Mouse (Mus musculus) stomach, embryonic 14.5 days (tissue): ENCODE results near the gene Amer1. TPM values are rescaled to one million over a fixed set of nuclear protein-coding genes. Genes with fewer than 3 reads are reported as not detected.

Source experiments
- ATAC-seq: fragments of 200-750 bp; cut with Nextera tagmentation; 2 replicates; pipeline ENCODE4 v1.8.0; 2017; ENCODE audit warnings: low read depth, moderate TSS enrichment; ENCODE audit not compliant: insufficient number of reproducible peaks, insufficient read depth, low FRiP score
- H3K27ac ChIP-seq: fragments of 300-500 bp; sonication (generic); 2 replicates; pipeline ENCODE4 v1.5.1; 2014; ENCODE audit warnings: mild to moderate bottlenecking, low read length, moderate library complexity, mixed read lengths
- H3K27me3 ChIP-seq: fragments of 300-500 bp; sonication (generic); 2 replicates; pipeline ENCODE4 v1.6.1; 2014; ENCODE audit warnings: low read length, control low read depth, mixed read lengths; ENCODE audit not compliant: control insufficient read depth, insufficient read depth
- H3K36me3 ChIP-seq: fragments of 300-500 bp; sonication (generic); 2 replicates; pipeline ENCODE4 v1.6.1; 2014; ENCODE audit warnings: mild to moderate bottlenecking, control low read depth, low read length, moderate library complexity, mixed read lengths; ENCODE audit not compliant: control insufficient read depth, insufficient read depth
- H3K4me1 ChIP-seq: fragments of 300-500 bp; sonication (generic); 2 replicates; pipeline ENCODE4 v1.6.1; 2014; ENCODE audit warnings: low read length, control low read depth, mixed read lengths; ENCODE audit not compliant: control insufficient read depth, insufficient read depth
- H3K4me2 ChIP-seq: fragments of 300-500 bp; sonication (generic); replicated peaks from 2 replicates; pipeline ENCODE4 v1.6.1; 2014; ENCODE audit warnings: low read depth, low read length, control low read depth
- H3K4me3 ChIP-seq: fragments of 300-500 bp; sonication (generic); 2 replicates; pipeline ENCODE4 v1.5.1; 2014; ENCODE audit warnings: low read depth, low read length, control low read depth
- H3K9ac ChIP-seq: fragments of 300-500 bp; sonication (generic); replicated peaks from 2 replicates; pipeline ENCODE4 v1.6.1; 2014; ENCODE audit warnings: low read depth, mild to moderate bottlenecking, control low read depth, low read length, moderate library complexity, mixed read lengths
- H3K9me3 ChIP-seq: fragments of 300-500 bp; sonication (generic); 2 replicates; pipeline ENCODE4 v1.6.1; 2016; ENCODE audit warnings: low read depth, low read length, control low read depth; ENCODE audit not compliant: control insufficient read depth
- WGBS: fragments of 180-500 bp; shearing (Covaris S2); extraction: QIAGEN DNeasy Blood & Tissue Kit; methylation state at CpG from one replicate; pipeline ENCODE4 v1.1.7; 2014; 5-methylcytosine and 5-hydroxymethylcytosine counted together
- polyA plus RNA-seq: library from polyadenylated mRNA; unstranded; fragments of >200 nt; fragmentation: Nextera tagmentation; extraction: Ambion mirVana; gene quantifications from 2 replicates; pipeline ENCODE4 v1.2.1, GENCODE M21; 2014

Gene Amer1
- 13.2 and 13.6 TPM in 2 replicates for polyA plus RNA-seq

DNA sequence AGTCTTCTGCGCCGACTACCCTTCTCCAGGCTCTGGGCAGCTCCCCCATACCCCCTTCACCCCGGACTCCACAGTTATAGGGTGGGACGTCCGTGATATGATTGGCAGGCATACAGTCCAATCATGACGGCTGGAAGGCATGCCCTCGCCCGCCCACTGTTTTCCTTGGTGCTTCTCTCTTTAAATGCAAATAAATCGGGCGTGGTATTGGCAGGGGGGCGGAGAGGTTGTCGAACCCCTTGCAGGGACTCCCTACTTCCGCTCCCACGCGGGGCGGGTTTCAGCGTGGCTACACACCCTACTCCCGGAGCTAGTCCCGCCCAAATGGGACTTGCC lies at the start of gene Amer1:
Amer1 (minus strand) TSS at position 97 of the 336 bp plus-strand sequence.
- Histone ChIP-seq H3K36me3 (no peaks in the 10 kb centered on the region), H3K4me2 (peak within 1 kb of the TSS; percentile 39), H3K4me1 (peaks cover 7% of the 10 kb centered on the region; the same call in 1 of the 2 replicates), H3K9ac (peak within 1 kb of the TSS; percentile 38; the same call in 1 of the 2 replicates), H3K27ac (peak within 1 kb of the TSS; percentile 85), H3K9me3 (no peaks in the 10 kb centered on the region), H3K4me3 (peak within 1 kb of the TSS; percentile 45), H3K27me3 (no peaks in the 10 kb centered on the region)
- peak; percentile 96 for ATAC-seq
- 23% methylated on average over 19 of the region's 19 CpGs for WGBS

DNA sequence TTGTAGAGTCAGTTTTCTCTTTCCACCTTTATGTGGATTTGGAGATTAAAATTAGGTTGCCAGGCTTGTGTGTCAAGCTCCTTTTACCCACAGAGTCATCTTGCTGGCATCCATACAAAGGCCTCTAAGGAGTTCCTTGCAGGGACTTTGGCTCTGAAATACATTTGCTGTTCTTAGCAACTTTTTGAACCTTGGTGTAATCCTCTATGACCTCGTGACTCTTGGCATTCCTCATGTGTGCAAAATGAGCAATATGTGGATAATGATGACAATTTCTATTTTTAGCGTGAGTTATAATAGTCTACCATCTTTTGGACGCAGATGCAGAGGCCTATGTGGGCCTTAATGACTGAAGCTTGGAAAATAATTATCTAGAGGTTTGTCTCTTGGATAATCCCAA lies 12.5 kb upstream of the Amer1 start:
- ATAC-seq, result no peak
- Histone ChIP-seq H3K4me1 (no peaks in the 10 kb centered on the region), H3K27ac (no peak overlapping the region), H3K9me3 (no peaks in the 10 kb centered on the region), H3K36me3 (no peaks in the 10 kb centered on the region), H3K4me3 (no peak overlapping the region), H3K9ac (no peak overlapping the region), H3K4me2 (no peak overlapping the region), H3K27me3 (no peaks in the 10 kb centered on the region)
- 68% methylated on average over 3 of the region's 3 CpGs for WGBS

DNA sequence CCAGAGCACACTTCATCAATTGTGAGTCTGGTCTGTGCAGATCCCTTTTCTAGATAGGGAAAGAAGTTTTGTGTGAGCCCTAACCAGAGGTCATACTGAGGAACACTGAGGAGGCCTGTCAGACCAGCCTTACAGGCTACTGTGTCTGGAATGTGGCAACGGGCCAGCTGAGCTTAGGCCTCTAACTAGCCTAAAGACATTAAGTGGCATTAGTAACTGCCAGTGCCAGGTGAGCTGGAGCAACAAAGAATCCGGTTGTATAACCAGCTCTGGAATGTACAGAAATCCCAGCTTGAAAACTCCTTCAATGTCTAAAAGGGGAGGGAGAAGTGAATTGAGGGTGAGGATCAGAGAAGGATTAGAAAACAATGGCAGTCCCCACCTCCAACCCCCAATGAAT lies 1.2 kb upstream of the Amer1 start:
- Histone ChIP-seq H3K9ac (no peak overlapping the region), H3K9me3 (no peaks in the 10 kb centered on the region), H3K36me3 (no peaks in the 10 kb centered on the region), H3K27me3 (no peaks in the 10 kb centered on the region), H3K4me2 (no peak overlapping the region), H3K4me3 (no peak overlapping the region), H3K27ac (no peak overlapping the region), H3K4me1 (0 out of 2 replicates have a peak, but pooled peaks cover 3% of the 10 kb centered on the region)
- ATAC-seq, result no peak
- WGBS, result 50% methylated on average over 2 of the region's 2 CpGs

DNA sequence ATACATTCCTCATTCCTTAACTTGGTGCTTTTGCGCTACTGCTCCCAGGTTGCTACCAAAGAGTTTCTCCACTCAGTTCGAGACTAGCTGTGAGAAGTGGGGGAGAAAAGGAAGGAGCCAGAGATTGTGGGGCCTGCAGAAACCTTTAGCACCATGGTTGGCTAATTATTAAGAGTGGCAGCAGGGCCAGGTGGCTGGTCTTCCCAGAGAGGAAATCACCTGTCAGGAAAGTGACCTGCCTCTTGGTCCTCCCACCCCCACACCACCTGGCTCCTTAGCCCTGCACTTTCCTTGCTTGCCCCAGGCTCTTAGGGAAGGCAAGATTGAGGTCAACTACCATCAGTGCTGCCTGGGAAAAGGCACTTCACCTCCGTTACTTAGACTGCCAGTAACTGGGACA lies 469 bp upstream of the Amer1 start:
- no peak overlapping the region for H3K9ac ChIP-seq
- WGBS, result 26% methylated on average over 3 of the region's 3 CpGs
- H3K27me3 ChIP-seq, result no peaks in the 10 kb centered on the region
- ATAC-seq, result no peak; the same call in 1 of the 2 replicates
- no peaks in the 10 kb centered on the region for H3K9me3 ChIP-seq
- H3K36me3 ChIP-seq, result no peaks in the 10 kb centered on the region
- H3K4me3 ChIP-seq, result peak overlapping the region; percentile 45
- H3K4me1 ChIP-seq, result peaks cover 7% of the 10 kb centered on the region; the same call in 1 of the 2 replicates
- H3K4me2 ChIP-seq, result peak overlapping the region; percentile 28
- H3K27ac ChIP-seq, result peak overlapping the region; percentile 85; the same call in 1 of the 2 replicates

- Histone ChIP-seq H3K4me2 (peak overlapping the region; percentile 39), H3K27ac (peak overlapping the region; percentile 85), H3K9ac (peak overlapping the region; percentile 38; the same call in 1 of the 2 replicates), H3K9me3 (no peaks in the 10 kb centered on the region), H3K4me3 (peak overlapping the region; percentile 45), H3K27me3 (no peaks in the 10 kb centered on the region), H3K4me1 (peaks cover 7% of the 10 kb centered on the region; the same call in 1 of the 2 replicates), H3K36me3 (no peaks in the 10 kb centered on the region)
- ATAC-seq, result peak; percentile 71
- 18% methylated on average over 38 of the region's 42 CpGs for WGBS
Measured at GRCm38 (mm10) chrX:95443898-95444775, 535 bp downstream of the Amer1 start.

GRCm38 (mm10) chrX:95443390-95443789 lies 1.3 kb downstream of the Amer1 start:
- Histone ChIP-seq H3K9ac (peak overlapping the region; percentile 38; the same call in 1 of the 2 replicates), H3K4me2 (peak overlapping the region; percentile 39), H3K36me3 (no peaks in the 10 kb centered on the region), H3K9me3 (no peaks in the 10 kb centered on the region), H3K4me1 (peaks cover 7% of the 10 kb centered on the region; the same call in 1 of the 2 replicates), H3K27me3 (no peaks in the 10 kb centered on the region), H3K27ac (peak overlapping the region; percentile 85; the same call in 1 of the 2 replicates), H3K4me3 (peak overlapping the region; percentile 45)
- no peak for ATAC-seq
- WGBS, result 29% methylated on average over 12 of the region's 12 CpGs

- peak overlapping the region; percentile 39; the same call in 1 of the 2 replicates for H3K4me2 ChIP-seq
- no peak for ATAC-seq
- 31% methylated on average over 1 of the region's 1 CpGs for WGBS
- H3K27me3 ChIP-seq, result no peaks in the 10 kb centered on the region
- H3K36me3 ChIP-seq, result no peaks in the 10 kb centered on the region
- H3K27ac ChIP-seq, result no peak overlapping the region
- H3K4me1 ChIP-seq, result peaks cover 7% of the 10 kb centered on the region; the same call in 1 of the 2 replicates
- no peak overlapping the region for H3K4me3 ChIP-seq
- H3K9me3 ChIP-seq, result no peaks in the 10 kb centered on the region
- H3K9ac ChIP-seq, result no peak overlapping the region
Measured at GRCm38 (mm10) chrX:95442261-95442660, 2.4 kb downstream of the Amer1 start.

GRCm38 (mm10) chrX:95441290-95441689 lies 3.4 kb downstream of the Amer1 start:
- H3K4me2 ChIP-seq, result no peak overlapping the region
- H3K27me3 ChIP-seq, result no peaks in the 10 kb centered on the region
- no peak overlapping the region for H3K9ac ChIP-seq
- no peak overlapping the region for H3K27ac ChIP-seq
- H3K4me3 ChIP-seq, result no peak overlapping the region
- H3K9me3 ChIP-seq, result no peaks in the 10 kb centered on the region
- H3K4me1 ChIP-seq, result peaks cover 7% of the 10 kb centered on the region; the same call in 1 of the 2 replicates
- H3K36me3 ChIP-seq, result no peaks in the 10 kb centered on the region
- no peak for ATAC-seq
